Mouse (Mus musculus) skeletal muscle tissue, postnatal 0 days (tissue): Measurements from ENCODE around the gene Gm14137. TPM values are rescaled to one million over a fixed set of nuclear protein-coding genes. Genes with fewer than 3 reads are reported as not detected.

Experiments used
- polyA plus RNA-seq: library from polyadenylated mRNA; unstranded; fragments of >200 nt; fragmentation: Nextera tagmentation; extraction: Ambion mirVana; gene quantifications from 2 replicates; pipeline ENCODE4 v1.2.1, GENCODE M21; 2015

Gene Gm14137
- 0.13 and 0.45 TPM in 2 replicates for polyA plus RNA-seq

GRCm38 (mm10) chr2:119173991-119174651 is at the start of gene Gm14137:
TSS of gene Gm14137 (plus strand) at chr2:119174509.

GRCm38 (mm10) chr2:119156681-119157572 is 17.4 kb upstream of the Gm14137 start, which contains the start of gene Rmdn3:
TSS of gene Rmdn3 (minus strand) at chr2:119157034.

DNA sequence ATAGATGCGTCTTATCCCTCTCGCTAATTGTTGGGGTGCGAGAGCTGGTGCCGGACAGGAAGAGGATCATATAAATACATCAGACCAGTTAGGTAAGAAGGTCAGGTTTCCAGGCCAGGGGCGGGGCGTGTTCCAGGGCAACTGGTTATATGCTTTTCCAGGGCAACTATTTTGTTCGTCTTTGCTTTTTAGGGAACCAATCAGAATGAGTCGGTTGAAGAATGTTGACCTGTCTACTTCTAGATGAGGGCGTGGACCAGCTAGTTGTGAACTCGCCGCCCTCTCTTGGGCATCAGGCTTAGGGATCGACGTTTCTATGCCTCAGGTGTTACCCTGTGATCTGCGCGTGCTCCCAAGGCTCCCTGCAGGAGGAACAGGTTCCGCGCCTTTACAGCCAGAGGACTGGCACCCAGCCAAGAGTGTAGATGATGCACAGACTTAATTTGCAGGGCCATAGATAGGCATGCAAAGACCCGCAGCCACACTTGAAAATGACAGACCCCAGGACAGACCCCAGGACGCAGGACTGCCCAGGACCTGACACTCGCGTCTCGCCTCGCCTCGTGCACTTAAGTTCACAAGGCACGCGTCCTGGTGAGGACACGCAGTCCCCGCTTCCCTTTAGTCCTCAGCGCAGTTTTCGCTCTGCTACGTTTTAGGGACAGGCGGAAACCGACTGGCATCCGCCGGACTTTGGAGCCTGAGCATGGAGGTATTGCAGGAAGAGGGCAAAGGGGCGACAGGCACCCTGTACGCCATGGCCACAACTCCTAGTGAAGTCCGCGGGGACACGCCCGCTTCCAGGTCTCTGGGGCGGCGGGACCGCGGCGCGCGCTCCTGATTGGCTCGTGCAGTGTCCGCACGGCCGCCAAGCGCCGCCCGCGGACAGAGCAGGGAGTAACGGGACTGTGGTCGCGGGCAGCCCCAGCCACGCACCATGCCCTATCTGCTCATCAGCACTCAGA is 7.1 kb upstream of the Gm14137 start, which contains the start of gene Gchfr:
Gene Gchfr, plus strand, starts transcription at position 873 of the 965 bp plus-strand sequence.

GRCm38 (mm10) chr2:119208344-119209175 is 34.3 kb downstream of the Gm14137 start, which contains the start of the genes Zfyve19 and Dnajc17:
TSS of gene Zfyve19 (plus strand) at chr2:119208617.
TSS of gene Dnajc17 (minus strand) at chr2:119208795.

Other genes starting within 250 kb of the Gm14137 start
- gene Chst14, start 248.0 kb upstream of the Gm14137 start, polyA plus RNA-seq: 15.3 and 16.6 TPM in 2 replicates
- 17.0 and 19.2 TPM in 2 replicates for gene Ccdc32, start 145.1 kb upstream of the Gm14137 start, polyA plus RNA-seq
- gene Rpusd2, start 139.7 kb upstream of the Gm14137 start, polyA plus RNA-seq: 3.6 and 4.3 TPM in 2 replicates
- 12.5 and 14.6 TPM in 2 replicates for gene Knl1, start 127.4 kb upstream of the Gm14137 start, polyA plus RNA-seq
- 5.4 and 6.2 TPM in 2 replicates for gene Rad51, start 61.7 kb upstream of the Gm14137 start, polyA plus RNA-seq
- gene Rmdn3, start 17.5 kb upstream of the Gm14137 start, polyA plus RNA-seq: 10.1 and 15.4 TPM in 2 replicates
- gene Gchfr, start 6.7 kb upstream of the Gm14137 start, polyA plus RNA-seq: 2.1 and 3.2 TPM in 2 replicates
- gene Zfyve19, start 34.1 kb downstream of the Gm14137 start, polyA plus RNA-seq: 26.1 and 27.9 TPM in 2 replicates
- 10.9 and 15.0 TPM in 2 replicates for gene Dnajc17, start 34.3 kb downstream of the Gm14137 start, polyA plus RNA-seq
- gene Ppp1r14d, start 55.4 kb downstream of the Gm14137 start, polyA plus RNA-seq: not detected in 2 replicates
- 0.08 and 0.63 TPM in 2 replicates for gene Spint1, start 62.9 kb downstream of the Gm14137 start, polyA plus RNA-seq
- gene Rhov, start 96.8 kb downstream of the Gm14137 start, polyA plus RNA-seq: 0.88 TPM in 1 of 2 replicates, not detected in the other
- gene Vps18, start 114.2 kb downstream of the Gm14137 start, polyA plus RNA-seq: 7.4 and 7.5 TPM in 2 replicates
- 4.8 and 5.1 TPM in 2 replicates for gene Dll4, start 151.3 kb downstream of the Gm14137 start, polyA plus RNA-seq
- 0.12 and 1.0 TPM in 2 replicates for gene Chac1, start 176.7 kb downstream of the Gm14137 start, polyA plus RNA-seq